Mouse (Mus musculus) kidney, postnatal 36 days (tissue): ENCODE results near the gene Bcor.
A peak's percentile ranks its signal among the peaks of the same experiment; 100 is the strongest.

Experiments
- DNase-seq, 2 experiments: peaks; one replicate each; pipeline ENCODE4 v3.0.0; 2021 to 2022; ENCODE audit warnings: mixed read lengths in 2 of 2

Gene Bcor

GRCm38 (mm10) chrX:12062121-12062931 lies 97.8 kb downstream of the Bcor start:
- DNase-seq: peak; percentile 32 to 38

- DNase-seq: no peak
These were observed 99.3 kb downstream of the Bcor start for GRCm38 (mm10) chrX:12060848-12061247.

- DNase-seq: no peak
These were observed 102.9 kb downstream of the Bcor start for GRCm38 (mm10) chrX:12057210-12057609.

GRCm38 (mm10) chrX:12053315-12053914 lies 106.7 kb downstream of the Bcor start:
- no peak for DNase-seq

- DNase-seq: no peak
These were observed 107.5 kb downstream of the Bcor start for GRCm38 (mm10) chrX:12052651-12053050.

GRCm38 (mm10) chrX:12048721-12049120 lies 111.4 kb downstream of the Bcor start:
- DNase-seq: no peak

GRCm38 (mm10) chrX:12048166-12048565 lies 112.0 kb downstream of the Bcor start:
- no peak for DNase-seq

GRCm38 (mm10) chrX:12047223-12047911 lies 112.8 kb downstream of the Bcor start:
- no peak for DNase-seq

- no peak for DNase-seq
These were observed 113.5 kb downstream of the Bcor start for GRCm38 (mm10) chrX:12046676-12047075.

GRCm38 (mm10) chrX:12043352-12043751 lies 116.8 kb downstream of the Bcor start:
- peak; percentile 45 to 57 for DNase-seq

GRCm38 (mm10) chrX:12041453-12041852 lies 118.7 kb downstream of the Bcor start:
- DNase-seq: no peak

- no peak for DNase-seq
These were observed 145.3 kb downstream of the Bcor start for GRCm38 (mm10) chrX:12014726-12015464.

- DNase-seq: no peak
These were observed 149.5 kb downstream of the Bcor start for GRCm38 (mm10) chrX:12010660-12011059.

- DNase-seq: no peak
These were observed 151.1 kb downstream of the Bcor start for GRCm38 (mm10) chrX:12009046-12009445.

- DNase-seq: no peak
These were observed 152.2 kb downstream of the Bcor start for GRCm38 (mm10) chrX:12007832-12008540.

GRCm38 (mm10) chrX:12006882-12007753 lies 153.0 kb downstream of the Bcor start:
- DNase-seq: peak; percentile 59 to 63

- peak; percentile 50 to 73 for DNase-seq
These were observed 153.9 kb downstream of the Bcor start for GRCm38 (mm10) chrX:12006031-12006881.

- peak; percentile 53 to 62 for DNase-seq
These were observed 154.7 kb downstream of the Bcor start for GRCm38 (mm10) chrX:12005181-12006030.

GRCm38 (mm10) chrX:12004416-12004815 lies 155.7 kb downstream of the Bcor start:
- DNase-seq: no peak
